Mouse (Mus musculus) thymus, adult 2 months (tissue): ENCODE measurements at regions not wholly inside any gene's neighbourhood (a gene's known extent, or its start where the extent isn't known, plus 50 kb on each side); places are given as distances from the start of the nearest gene placed in this dataset.

Source experiments
- DNase-seq: peaks from one replicate; pipeline ENCODE4 v3.0.0; 2021
- H3K27ac ChIP-seq: fragments of 200-500 bp; 2 replicates; pipeline ENCODE4 v1.5.1; 2012; ENCODE audit warnings: low read length, control low read depth; ENCODE audit not compliant: control insufficient read depth, insufficient read depth
- H3K27me3 ChIP-seq: fragments of 200-500 bp; 2 replicates; pipeline ENCODE4 v1.6.1; 2012; ENCODE audit warnings: mild to moderate bottlenecking, low read length, moderate library complexity, mixed read lengths; ENCODE audit not compliant: control insufficient read depth, insufficient read depth
- H3K36me3 ChIP-seq: fragments of 200-500 bp; 2 replicates; pipeline ENCODE4 v1.6.1; 2012; ENCODE audit warnings: mild to moderate bottlenecking, low read length, moderate library complexity; ENCODE audit not compliant: control insufficient read depth, insufficient read depth
- H3K4me1 ChIP-seq: fragments of 200-500 bp; replicated peaks from 2 replicates; pipeline ENCODE4 v1.6.1; 2012; ENCODE audit warnings: low read length; ENCODE audit not compliant: control insufficient read depth, insufficient read depth
- H3K4me3 ChIP-seq: fragments of 200-500 bp; 2 replicates; pipeline ENCODE4 v1.5.1; 2012; ENCODE audit warnings: mild to moderate bottlenecking, low read length, control low read depth, moderate library complexity; ENCODE audit not compliant: control insufficient read depth, insufficient read depth
- CTCF ChIP-seq: fragments of 200-500 bp; IDR thresholded peaks from 2 replicates; pipeline ENCODE4 v1.5.1; 2012; ENCODE audit warnings: mild to moderate bottlenecking, control low read depth, low read length, moderate library complexity, borderline replicate concordance; ENCODE audit not compliant: control insufficient read depth, poor library complexity, insufficient read depth; ENCODE audit errors: extremely low read depth
- POLR2A ChIP-seq: fragments of 200-500 bp; IDR thresholded peaks from 2 replicates; pipeline ENCODE4 v1.6.1; 2012; ENCODE audit warnings: mild to moderate bottlenecking, low read length, control low read depth, moderate library complexity; ENCODE audit not compliant: control insufficient read depth, poor library complexity, insufficient read depth; ENCODE audit errors: extremely low read depth
- WGBS: fragments of 180-500 bp; shearing (Covaris S2); methylation state at CpG from one replicate; pipeline ENCODE4 v1.1.7; 2018; 5-methylcytosine and 5-hydroxymethylcytosine counted together

GRCm38 (mm10) chr11:22626407-22626806 lies 114.5 kb downstream of the Tmem17 start:
- 77% methylated on average over 1 of the region's 1 CpGs for WGBS
- no peak for DNase-seq
- Histone ChIP-seq H3K4me3 (no peak overlapping the region), H3K27me3 (no peaks in the 10 kb centered on the region), H3K27ac (no peak overlapping the region), H3K4me1 (no peaks in the 10 kb centered on the region), H3K36me3 (no peaks in the 10 kb centered on the region)
- TF ChIP-seq CTCF (no peak), POLR2A (no peak)

GRCm38 (mm10) chr11:22628497-22628896 lies 116.6 kb downstream of the Tmem17 start:
- Histone ChIP-seq H3K36me3 (no peaks in the 10 kb centered on the region), H3K27me3 (no peaks in the 10 kb centered on the region), H3K27ac (no peak overlapping the region), H3K4me3 (no peak overlapping the region), H3K4me1 (peaks cover 8% of the 10 kb centered on the region)
- WGBS: 94% methylated on average over 5 of the region's 5 CpGs
- TF ChIP-seq POLR2A (no peak), CTCF (no peak)
- DNase-seq: no peak

- H3K4me1 ChIP-seq: peaks cover 8% of the 10 kb centered on the region
- no peaks in the 10 kb centered on the region for H3K27me3 ChIP-seq
- no peaks in the 10 kb centered on the region for H3K36me3 ChIP-seq
- H3K4me3 ChIP-seq: no peak overlapping the region
- WGBS: 87% methylated on average over 5 of the region's 5 CpGs
- DNase-seq: no peak
- no peak for TF ChIP-seq CTCF
- TF ChIP-seq POLR2A: no peak
- H3K27ac ChIP-seq: no peak overlapping the region
These were observed 117.1 kb downstream of the Tmem17 start for GRCm38 (mm10) chr11:22628979-22629378.

GRCm38 (mm10) chr11:22629581-22629980 lies 117.7 kb downstream of the Tmem17 start:
- no peak for TF ChIP-seq CTCF
- 69% methylated on average over 13 of the region's 13 CpGs for WGBS
- Histone ChIP-seq H3K4me1 (peaks cover 8% of the 10 kb centered on the region), H3K4me3 (no peak overlapping the region), H3K27ac (no peak overlapping the region), H3K36me3 (no peaks in the 10 kb centered on the region), H3K27me3 (no peaks in the 10 kb centered on the region)
- DNase-seq: no peak

GRCm38 (mm10) chr11:22629991-22630390 lies 118.1 kb downstream of the Tmem17 start:
- Histone ChIP-seq H3K4me3 (no peak overlapping the region), H3K27me3 (no peaks in the 10 kb centered on the region), H3K27ac (no peak overlapping the region), H3K36me3 (no peaks in the 10 kb centered on the region), H3K4me1 (peaks cover 8% of the 10 kb centered on the region)
- no peak for DNase-seq
- no peak for TF ChIP-seq POLR2A
- TF ChIP-seq CTCF: no peak
- WGBS: 64% methylated on average over 4 of the region's 4 CpGs

GRCm38 (mm10) chr11:22630982-22631381 lies 119.1 kb downstream of the Tmem17 start:
- 85% methylated on average over 5 of the region's 5 CpGs for WGBS
- DNase-seq: no peak
- Histone ChIP-seq H3K4me1 (peaks cover 8% of the 10 kb centered on the region), H3K36me3 (no peaks in the 10 kb centered on the region), H3K27me3 (no peaks in the 10 kb centered on the region), H3K27ac (no peak overlapping the region; the same call in 1 of the 2 replicates), H3K4me3 (no peak overlapping the region)
- no peak for TF ChIP-seq POLR2A
- no peak for TF ChIP-seq CTCF

GRCm38 (mm10) chr11:22631606-22632313 lies 119.9 kb downstream of the Tmem17 start:
- Histone ChIP-seq H3K27ac (peak overlapping the region; percentile 31; the same call in 1 of the 2 replicates), H3K36me3 (no peaks in the 10 kb centered on the region), H3K27me3 (no peaks in the 10 kb centered on the region), H3K4me3 (no peak overlapping the region), H3K4me1 (peaks cover 8% of the 10 kb centered on the region)
- TF ChIP-seq CTCF (no peak), POLR2A (no peak)
- DNase-seq: peak; percentile 18
- 17% methylated on average over 6 of the region's 6 CpGs for WGBS
